Comparison of ENCODE assay signal across 9 mouse cellular contexts in genomic region chr17:46483561-46484001, GRCm38 (mm10). TPM values are rescaled to one million over a fixed set of nuclear protein-coding genes. Genes with fewer than 3 reads are reported as not detected.
DNase-seq lines count a peak whose midpoint lies in the region; ATAC-seq lines count a peak whose summit lies in the region.
"Had no signal": no experiment of that assay in that cellular context is flagged by ENCODE, and none has a peak within 500 bp of the region (broad histone marks: within the 10 kb centered on the region; RNA-seq: fewer than 3 reads in every experiment).

No protein-coding gene starts in this region.

- under 1% methylated on average over 16 of the region's 16 CpGs for WGBS in embryonic facial prominence, embryonic 15.5 days
- WGBS in intestine, embryonic 15.5 days, result under 1% methylated on average over 16 of the region's 16 CpGs
- 2% methylated on average over 16 of the region's 16 CpGs for WGBS in midbrain, embryonic 16.5 days

- H3K4me1 ChIP-seq in embryonic facial prominence, embryonic 15.5 days, result peaks cover 14% of the 10 kb centered on the region
- H3K4me1 ChIP-seq in intestine, embryonic 15.5 days (replicated peaks), result peaks cover 10% of the 10 kb centered on the region
- H3K4me1 ChIP-seq in midbrain, embryonic 16.5 days (ENCODE audit: control insufficient read depth, insufficient read depth, low read length), result peaks cover 43% of the 10 kb centered on the region

- no peak overlapping the region for H3K27ac ChIP-seq in embryonic facial prominence, embryonic 15.5 days (replicated peaks)
- H3K27ac ChIP-seq in intestine, embryonic 15.5 days, result no peak overlapping the region
- H3K27ac ChIP-seq in midbrain, embryonic 16.5 days (ENCODE audit: low read length), result no peak overlapping the region

- peaks cover 68% of the 10 kb centered on the region for H3K27me3 ChIP-seq in embryonic facial prominence, embryonic 15.5 days
- peaks cover 68% of the 10 kb centered on the region for H3K27me3 ChIP-seq in intestine, embryonic 15.5 days (replicated peaks)
- no peaks in the 10 kb centered on the region for H3K27me3 ChIP-seq in midbrain, embryonic 16.5 days (ENCODE audit: control insufficient read depth, insufficient read depth, low read depth, low read length)

- no peaks in the 10 kb centered on the region for H3K9me3 ChIP-seq in embryonic facial prominence, embryonic 15.5 days (replicated peaks)
- no peaks in the 10 kb centered on the region for H3K9me3 ChIP-seq in intestine, embryonic 15.5 days
- no peaks in the 10 kb centered on the region for H3K9me3 ChIP-seq in midbrain, embryonic 16.5 days (replicated peaks; ENCODE audit: control insufficient read depth, low read length, poor library complexity, severe bottlenecking)

- H3K9ac ChIP-seq in embryonic facial prominence, embryonic 15.5 days, result no peak overlapping the region
- H3K9ac ChIP-seq in intestine, embryonic 15.5 days, result no peak overlapping the region
- H3K9ac ChIP-seq in midbrain, embryonic 16.5 days (ENCODE audit: low read depth, low read length), result peak overlapping the region; percentile 68

- no peak; the same call in 1 of the 2 replicates for ATAC-seq in embryonic facial prominence, embryonic 15.5 days (ENCODE audit: insufficient number of reproducible peaks, low FRiP score, low TSS enrichment, low read depth)
- peak; percentile 68 for ATAC-seq in intestine, embryonic 15.5 days
- peak; percentile 38 for ATAC-seq in midbrain, embryonic 16.5 days

- intact Hi-C loops in left cerebral cortex, postnatal 14 days (cut with DNase I), result no loop called here

- peak; percentile 17 for DNase-seq in adrenal gland, adult 8-10 months
- no peak for DNase-seq in adrenal gland, postnatal 25 days
- DNase-seq in adrenal gland, postnatal 10 days, result peak; percentile 38
- DNase-seq in left cerebral cortex, postnatal 14 days (ENCODE audit: low spot score in 2 of 2), result peak; percentile 70
- peak; percentile 57 for DNase-seq in yolk sac, embryonic 10.5 days (ENCODE audit: low spot score)

- peak overlapping the region; percentile 25 for H3K4me3 ChIP-seq in embryonic facial prominence, embryonic 15.5 days (replicated peaks)
- H3K4me3 ChIP-seq in intestine, embryonic 15.5 days (replicated peaks), result peak overlapping the region; percentile 33
- H3K4me3 ChIP-seq in midbrain, embryonic 16.5 days (ENCODE audit: low read depth, low read length), result peak overlapping the region; percentile 37

- H3K36me3 ChIP-seq in embryonic facial prominence, embryonic 15.5 days, result no peaks in the 10 kb centered on the region
- H3K36me3 ChIP-seq in intestine, embryonic 15.5 days, result no peaks in the 10 kb centered on the region
- peaks cover 2% of the 10 kb centered on the region; the same call in 1 of the 2 replicates for H3K36me3 ChIP-seq in midbrain, embryonic 16.5 days (ENCODE audit: control insufficient read depth, insufficient read depth, low read length)

- peak overlapping the region; percentile 47 for H3K4me2 ChIP-seq in embryonic facial prominence, embryonic 15.5 days (replicated peaks)
- H3K4me2 ChIP-seq in intestine, embryonic 15.5 days (replicated peaks), result peak overlapping the region; percentile 67
- H3K4me2 ChIP-seq in midbrain, embryonic 16.5 days (ENCODE audit: low read length), result peak overlapping the region; percentile 75

RNA-seq across cellular contexts. Expression of gene Ttbk1, which starts 3.9 kb away (rescaled TPM):
- total RNA-seq in adrenal gland, adult 8-10 months (2022), result 1 to 10 TPM in 3 of 4 experiments, under 1 TPM in 1; 0.98 to 1.4 (median 1.2) TPM
- total RNA-seq in adrenal gland, postnatal 25 days (2021), result 0.52 and 0.55 TPM in 2 replicates
- 1 to 10 TPM; 1.2 to 2.2 TPM for total RNA-seq in adrenal gland, postnatal 10 days (2021)
- polyA plus RNA-seq in embryonic facial prominence, embryonic 15.5 days (2015; fragmentation: Nextera tagmentation; extraction: Ambion mirVana), result 0.15 and 0.18 TPM in 2 replicates
- polyA plus RNA-seq in intestine, embryonic 15.5 days (2015; fragmentation: Nextera tagmentation; extraction: Ambion mirVana), result 0.24 and 0.26 TPM in 2 replicates
- 100 to 1,000 TPM; 135 to 142 TPM for total RNA-seq in left cerebral cortex, postnatal 14 days (2021)
- polyA plus RNA-seq in midbrain, embryonic 16.5 days (2015; fragmentation: Nextera tagmentation; extraction: Ambion mirVana), result 4.7 and 5.5 TPM in 2 replicates

RNA-seq across cellular contexts. Expression of gene Dnph1, which starts 12.9 kb away (rescaled TPM):
- total RNA-seq in adrenal gland, adult 8-10 months (2022), result 1 to 10 TPM; 4.5 to 6.9 (median 6.4) TPM
- total RNA-seq in adrenal gland, postnatal 25 days (2021), result 5.3 and 8.4 TPM in 2 replicates
- 1 to 10 TPM; 5.7 to 6.1 TPM for total RNA-seq in adrenal gland, postnatal 10 days (2021)
- polyA plus RNA-seq in embryonic facial prominence, embryonic 15.5 days (2015; fragmentation: Nextera tagmentation; extraction: Ambion mirVana), result 40.4 and 41.0 TPM in 2 replicates
- 48.7 and 48.9 TPM in 2 replicates for polyA plus RNA-seq in intestine, embryonic 15.5 days (2015; fragmentation: Nextera tagmentation; extraction: Ambion mirVana)
- 1 to 10 TPM; 5.2 to 5.3 TPM for total RNA-seq in left cerebral cortex, postnatal 14 days (2021)
- 11.1 and 11.5 TPM in 2 replicates for polyA plus RNA-seq in midbrain, embryonic 16.5 days (2015; fragmentation: Nextera tagmentation; extraction: Ambion mirVana)

RNA-seq across cellular contexts. Expression of gene Slc22a7, which starts 45.3 kb away (rescaled TPM):
- not detected for total RNA-seq in adrenal gland, adult 8-10 months (2022)
- total RNA-seq in adrenal gland, postnatal 25 days (2021), result not detected in 2 replicates
- total RNA-seq in adrenal gland, postnatal 10 days (2021), result 10 to 100 TPM in 1 of 2 experiments, 1 to 10 TPM in 1; 5.4 to 14.6 TPM
- 0.15 TPM in 1 of 2 replicates, not detected in the other for polyA plus RNA-seq in embryonic facial prominence, embryonic 15.5 days (2015; fragmentation: Nextera tagmentation; extraction: Ambion mirVana)
- polyA plus RNA-seq in intestine, embryonic 15.5 days (2015; fragmentation: Nextera tagmentation; extraction: Ambion mirVana), result not detected in 2 replicates
- under 1 TPM; 0.53 to 0.89 TPM for total RNA-seq in left cerebral cortex, postnatal 14 days (2021)
- not detected in 2 replicates for polyA plus RNA-seq in midbrain, embryonic 16.5 days (2015; fragmentation: Nextera tagmentation; extraction: Ambion mirVana)
- polyA plus RNA-seq: C2C12 had no signal

RNA-seq across cellular contexts. Expression of gene Crip3, which starts 54.9 kb away (rescaled TPM):
- total RNA-seq in adrenal gland, adult 8-10 months (2022), result 1 to 10 TPM in 3 of 4 experiments, under 1 TPM in 1; 0.58 to 3.1 (median 2.2) TPM
- 0.61 and 1.4 TPM in 2 replicates for total RNA-seq in adrenal gland, postnatal 25 days (2021)
- under 1 TPM; 0.39 to 1.00 TPM for total RNA-seq in adrenal gland, postnatal 10 days (2021)
- polyA plus RNA-seq in embryonic facial prominence, embryonic 15.5 days (2015; fragmentation: Nextera tagmentation; extraction: Ambion mirVana), result 3.5 and 3.6 TPM in 2 replicates
- 0.92 TPM in 1 of 2 replicates, not detected in the other for polyA plus RNA-seq in intestine, embryonic 15.5 days (2015; fragmentation: Nextera tagmentation; extraction: Ambion mirVana)
- 1 to 10 TPM; 3.3 to 5.3 TPM for total RNA-seq in left cerebral cortex, postnatal 14 days (2021)
- 3.0 and 3.6 TPM in 2 replicates for polyA plus RNA-seq in midbrain, embryonic 16.5 days (2015; fragmentation: Nextera tagmentation; extraction: Ambion mirVana)
- polyA plus RNA-seq: C2C12 had no signal

Comparison
In these comparisons a context has a peak if more than half of its experiments do, and no peak if none do; other contexts are left out.
1. RNA of gene Ttbk1, which starts 3.9 kb away (total RNA-seq): 135 to 142 TPM in left cerebral cortex, postnatal 14 days; 1.2 to 2.2 TPM in adrenal gland, postnatal 10 days, 0.98 to 1.4 TPM in adrenal gland, adult 8-10 months and 0.52 to 0.55 TPM in adrenal gland, postnatal 25 days; every median in the first group is over 10 times any median in the second.
2. Peak in every context shown above with its lines, with median percentiles within 50 percentile points of each other: H3K4me2 ChIP-seq and H3K4me3 ChIP-seq.